Mouse (Mus musculus) right cerebral cortex, adult 18-20 months (tissue): ENCODE results near the gene Sfrp4.

ENCODE experiments used
- DNase-seq: peaks from one replicate; pipeline ENCODE4 v3.0.0; 2022; ENCODE audit warnings: mixed read lengths

Sfrp4 gene

DNA sequence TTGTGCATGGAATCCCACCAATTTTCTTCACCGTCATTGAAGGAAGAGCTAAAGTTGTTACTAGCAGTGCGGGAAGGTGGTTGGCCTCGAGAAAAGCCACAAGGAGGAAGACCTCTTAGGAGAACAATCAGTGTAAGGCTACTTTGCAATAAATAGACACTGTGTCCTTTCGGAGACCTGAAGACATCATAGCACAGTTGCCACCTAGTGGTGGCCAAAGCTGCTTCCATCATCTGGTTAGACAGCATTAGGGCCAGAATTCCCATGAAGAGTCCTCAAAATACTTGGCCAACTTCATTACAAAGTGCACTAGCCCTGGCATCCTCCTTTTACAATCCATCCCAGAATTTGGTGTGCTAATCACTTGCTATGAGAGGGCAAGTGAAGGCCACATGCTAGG is 13.2 kb downstream of the Sfrp4 start:
- no peak for DNase-seq

GRCm38 (mm10) chr13:19640203-19640851 is 17.4 kb downstream of the Sfrp4 start:
- DNase-seq: no peak

DNA sequence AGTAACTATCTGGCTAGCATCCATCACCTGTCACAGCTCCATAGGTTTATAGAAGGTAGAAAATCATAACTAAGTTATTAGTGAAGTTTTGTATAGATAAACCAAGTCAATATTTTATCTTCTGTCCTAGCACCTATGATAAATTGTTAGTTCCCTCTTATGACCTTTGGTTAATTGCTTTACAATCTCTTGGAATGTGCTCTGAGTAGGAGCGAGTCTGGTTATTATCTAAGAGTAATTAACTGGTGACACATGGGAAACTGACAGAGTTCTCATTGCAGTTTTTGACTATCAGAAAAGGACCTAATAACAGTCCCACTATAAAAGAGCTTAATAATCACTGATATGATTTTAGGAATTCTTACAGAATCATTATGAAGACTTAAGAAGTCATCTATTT is 20.6 kb downstream of the Sfrp4 start:
- no peak for DNase-seq

DNA sequence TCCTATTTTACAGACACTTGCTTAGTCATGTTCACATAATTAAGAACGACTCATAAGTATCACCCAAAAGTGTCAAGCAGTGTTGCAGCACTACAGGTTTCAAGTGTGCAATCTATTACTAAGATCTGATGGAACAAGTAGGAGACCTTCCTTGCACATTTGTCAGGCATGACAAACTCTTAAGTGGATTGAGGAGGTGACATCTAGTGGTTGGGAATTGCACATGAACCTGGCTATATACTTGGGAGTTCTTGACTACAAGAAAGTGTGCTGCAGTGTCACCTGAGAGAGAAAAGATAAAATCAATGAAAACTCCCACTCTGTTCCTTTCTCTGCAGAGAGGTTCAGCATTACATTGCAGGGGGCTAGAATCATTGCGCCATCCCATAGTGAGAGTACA is 21.3 kb downstream of the Sfrp4 start:
- DNase-seq: no peak

DNA sequence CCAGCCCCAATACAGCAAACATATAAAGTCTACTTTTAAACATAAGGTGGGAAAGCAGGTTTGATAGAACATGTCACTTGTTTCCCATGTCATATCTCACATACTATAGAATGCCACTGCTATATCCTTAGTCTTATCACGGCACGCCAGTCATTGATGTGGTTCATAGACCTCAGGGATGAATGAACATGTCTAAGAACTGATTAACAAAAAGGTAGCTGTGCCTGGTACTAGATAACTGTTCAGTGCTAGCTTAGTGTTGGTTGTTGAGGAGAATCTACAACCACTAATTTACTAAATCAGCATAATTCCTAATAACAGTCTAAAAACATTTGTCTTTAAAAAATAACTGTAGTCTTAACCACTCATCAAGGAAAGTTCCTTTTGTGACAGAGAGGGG is 26.9 kb downstream of the Sfrp4 start:
- DNase-seq: no peak

DNA sequence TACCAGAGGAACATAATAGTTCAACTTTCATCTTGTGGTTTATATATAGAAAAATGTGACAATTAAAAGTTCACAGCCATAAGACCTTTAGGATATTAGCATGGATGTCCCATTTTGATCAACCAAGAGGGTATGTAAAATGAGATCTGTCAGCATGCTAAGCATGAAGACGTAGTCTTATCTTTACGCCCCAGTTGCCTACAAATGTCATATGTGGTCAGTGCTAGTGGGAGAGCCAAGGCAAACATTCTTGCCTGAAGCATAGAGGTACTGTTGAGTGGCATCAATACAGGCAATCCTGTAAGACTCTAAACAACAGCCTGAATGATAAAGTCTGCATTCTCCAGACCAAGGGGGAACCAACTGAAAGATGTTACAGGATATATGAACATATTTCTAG is 29.5 kb downstream of the Sfrp4 start:
- no peak for DNase-seq

GRCm38 (mm10) chr13:19668355-19669140 is 45.6 kb downstream of the Sfrp4 start:
- DNase-seq: no peak

- DNase-seq: no peak
Observed at GRCm38 (mm10) chr13:19674025-19674424, 51.1 kb downstream of the Sfrp4 start.

DNA sequence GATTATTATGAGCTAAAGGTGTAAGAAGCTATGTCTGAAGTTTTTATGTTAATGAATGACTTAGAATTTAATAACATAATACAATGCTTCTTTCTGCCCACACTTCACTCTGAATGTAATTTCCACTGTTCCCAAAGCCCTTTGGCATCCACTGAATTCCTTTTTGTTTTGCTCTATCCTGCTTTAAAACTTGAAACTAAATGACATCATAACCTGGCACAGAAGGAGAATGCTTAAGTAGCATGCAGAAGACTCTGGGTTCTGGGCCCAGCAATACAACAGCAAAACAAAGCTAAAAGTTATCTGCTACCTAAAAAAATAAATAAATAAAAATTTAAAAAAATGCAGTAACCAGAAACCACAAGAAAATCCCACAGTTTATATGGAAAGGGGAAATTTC is 51.7 kb downstream of the Sfrp4 start:
- DNase-seq: no peak
